Mouse (Mus musculus): Measurements from ENCODE around the gene Ccdc153. TPM values are rescaled to one million over a fixed set of nuclear protein-coding genes. Genes with fewer than 3 reads are reported as not detected.

Ccdc153 gene
- polyA plus RNA-seq, 1 experiment, result not detected

DNA sequence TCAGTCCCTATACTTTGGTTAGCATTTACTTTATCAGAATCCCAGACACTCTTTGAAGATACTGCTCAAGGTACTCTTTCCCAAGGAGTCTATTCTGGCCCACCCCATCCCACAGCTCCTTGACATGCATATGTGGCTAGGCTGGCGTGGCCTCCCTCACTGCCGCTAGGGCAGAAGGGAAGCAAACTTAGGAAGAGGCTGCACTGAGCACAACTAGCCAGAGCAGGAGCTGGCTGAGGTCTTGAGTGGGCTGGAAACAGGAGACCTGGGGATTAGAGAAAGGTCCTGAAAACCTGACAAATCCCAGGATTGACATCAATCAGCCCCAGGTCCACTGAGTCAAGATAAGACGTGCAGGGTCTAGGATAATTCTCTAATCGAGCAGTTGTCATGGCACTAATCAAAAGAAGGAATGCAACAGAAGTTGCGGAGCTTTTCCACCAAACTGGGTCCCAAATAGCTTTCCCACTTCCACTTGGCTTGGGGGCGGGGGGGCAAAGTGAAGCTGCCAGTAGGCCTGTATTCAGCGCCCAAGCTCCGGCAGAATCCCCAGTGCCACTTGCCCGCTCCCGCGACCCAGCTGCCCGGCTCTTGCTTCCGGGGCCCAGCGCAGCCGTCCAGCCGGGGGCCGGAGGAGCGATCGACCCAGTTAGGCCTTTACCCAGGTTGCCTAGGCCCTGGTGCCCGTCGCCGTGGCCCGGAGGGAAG, 27.0 kb downstream of the Ccdc153 start:
- H3K4me1 ChIP-seq (ENCODE audit: control insufficient read depth, insufficient read depth, low read length), result peaks cover 24% of the 10 kb centered on the region
- H3K4me3 ChIP-seq (ENCODE audit: insufficient read depth, low read depth, low read length), result peak overlapping the region; percentile 50
- TF ChIP-seq CTCF (IDR thresholded peaks at IDR 0.05; ENCODE audit: insufficient read depth, low read depth, low read length) (no peak), POLR2A (IDR thresholded peaks at IDR 0.05; ENCODE audit: insufficient read depth, low read depth, low read length) (no peak)
- peak overlapping the region; percentile 34 for H3K27ac ChIP-seq (ENCODE audit: insufficient read depth, low read depth, low read length)
- 13% methylated on average over 23 of the region's 23 CpGs for WGBS

DNA sequence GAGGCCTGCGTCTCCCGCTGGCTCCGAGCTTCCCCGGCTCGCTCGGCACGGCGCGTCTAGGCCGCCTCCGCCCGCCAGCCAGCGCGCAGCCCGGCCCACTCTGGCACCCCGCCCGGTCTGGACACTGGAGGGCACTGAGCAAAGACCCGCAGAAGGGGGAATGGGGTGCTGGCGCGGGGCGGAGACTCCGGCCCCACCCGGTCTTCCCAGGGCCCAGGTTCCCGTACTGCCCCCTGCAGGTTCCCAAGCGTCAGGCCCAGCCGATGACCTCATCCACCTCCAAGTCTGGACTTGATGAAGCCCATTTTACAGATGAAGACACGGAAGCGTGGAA, 27.5 kb downstream of the Ccdc153 start:
- peak; percentile 36; the same call in 1 of the 2 replicates for TF ChIP-seq POLR2A (IDR thresholded peaks at IDR 0.05; ENCODE audit: insufficient read depth, low read depth, low read length)
- TF ChIP-seq CTCF (IDR thresholded peaks at IDR 0.05; ENCODE audit: insufficient read depth, low read depth, low read length), result peak; percentile 65; the same call in 1 of the 2 replicates
- WGBS, result 4% methylated on average over 28 of the region's 28 CpGs
- H3K4me1 ChIP-seq (ENCODE audit: control insufficient read depth, insufficient read depth, low read length), result peaks cover 24% of the 10 kb centered on the region
- peak overlapping the region; percentile 34 for H3K27ac ChIP-seq (ENCODE audit: insufficient read depth, low read depth, low read length)
- peak overlapping the region; percentile 50 for H3K4me3 ChIP-seq (ENCODE audit: insufficient read depth, low read depth, low read length)

DNA sequence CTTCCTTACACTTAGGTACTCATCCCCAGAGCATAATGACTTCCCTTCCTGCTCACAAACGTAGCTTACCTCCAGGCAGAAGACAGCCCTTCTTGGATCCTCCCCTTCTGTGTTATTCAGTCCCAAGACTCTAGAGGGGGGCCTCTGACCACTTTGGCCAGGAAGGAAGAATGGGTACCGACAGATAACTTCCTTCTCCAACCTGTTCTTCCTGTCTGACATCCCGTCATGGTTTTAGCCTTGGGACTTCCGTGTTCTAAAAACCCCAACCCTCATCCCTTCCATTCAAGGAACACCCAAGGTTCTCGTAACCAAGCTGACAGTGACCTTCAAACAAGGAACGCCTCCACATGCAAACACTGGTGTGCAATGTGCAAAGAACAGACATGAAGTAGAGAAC, 28.0 kb downstream of the Ccdc153 start, which contains the start of gene Nlrx1:
Gene Nlrx1, minus strand, starts transcription at position 168 of the 400 bp plus-strand sequence.
- peaks cover 24% of the 10 kb centered on the region for H3K4me1 ChIP-seq (ENCODE audit: control insufficient read depth, insufficient read depth, low read length)
- 80% methylated on average over 6 of the region's 6 CpGs for WGBS
- H3K4me3 ChIP-seq (ENCODE audit: insufficient read depth, low read depth, low read length), result peak within 1 kb of the TSS; percentile 50
- H3K27ac ChIP-seq (ENCODE audit: insufficient read depth, low read depth, low read length), result peak within 1 kb of the TSS; percentile 34
- no peak for TF ChIP-seq POLR2A (IDR thresholded peaks at IDR 0.05; ENCODE audit: insufficient read depth, low read depth, low read length)

DNA sequence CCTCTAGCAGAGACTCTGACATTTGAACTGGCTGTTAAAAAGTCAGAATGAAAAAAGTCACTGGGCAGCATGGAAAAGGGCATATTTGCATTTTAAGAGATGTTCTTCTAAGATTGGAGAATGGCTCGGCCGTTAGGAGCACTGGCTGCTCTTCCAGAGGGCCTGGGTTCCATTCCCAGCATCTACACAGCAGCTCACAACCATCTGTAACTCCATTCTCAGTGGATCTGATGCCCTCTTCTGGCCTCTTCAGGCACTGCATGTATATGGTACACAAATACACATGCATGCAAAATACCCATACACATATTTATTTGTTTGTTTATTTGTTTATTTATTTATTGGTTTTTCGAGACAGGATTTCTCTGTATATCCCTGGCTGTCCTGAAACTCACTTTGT, 28.6 kb downstream of the Ccdc153 start:
- Histone ChIP-seq H3K4me1 (ENCODE audit: control insufficient read depth, insufficient read depth, low read length) (peaks cover 24% of the 10 kb centered on the region), H3K4me3 (ENCODE audit: insufficient read depth, low read depth, low read length) (no peak overlapping the region), H3K27ac (ENCODE audit: insufficient read depth, low read depth, low read length) (no peak overlapping the region)
- WGBS, result 87% methylated on average over 3 of the region's 3 CpGs
- no peak for TF ChIP-seq CTCF (IDR thresholded peaks at IDR 0.05; ENCODE audit: insufficient read depth, low read depth, low read length)

DNA sequence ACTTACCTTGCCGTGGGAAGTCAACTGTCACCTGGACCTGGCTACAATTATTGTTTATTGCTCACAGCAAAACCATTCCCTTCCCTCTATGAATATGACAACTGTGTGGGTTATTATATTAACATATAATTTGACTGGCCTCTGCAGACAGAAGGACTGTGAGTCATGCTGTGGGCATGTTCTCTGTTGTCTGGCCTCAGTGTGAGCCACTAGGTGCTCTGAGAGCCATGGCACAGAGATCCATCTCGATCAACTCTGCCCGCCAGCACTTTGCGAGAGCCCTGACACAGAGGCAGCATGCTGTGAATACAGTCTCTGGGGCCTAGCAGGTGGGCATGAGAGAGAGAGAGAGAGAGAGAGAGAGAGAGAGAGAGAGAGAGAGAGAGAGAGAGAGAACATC, 29.5 kb downstream of the Ccdc153 start:
- WGBS, result 88% methylated on average over 4 of the region's 4 CpGs

DNA sequence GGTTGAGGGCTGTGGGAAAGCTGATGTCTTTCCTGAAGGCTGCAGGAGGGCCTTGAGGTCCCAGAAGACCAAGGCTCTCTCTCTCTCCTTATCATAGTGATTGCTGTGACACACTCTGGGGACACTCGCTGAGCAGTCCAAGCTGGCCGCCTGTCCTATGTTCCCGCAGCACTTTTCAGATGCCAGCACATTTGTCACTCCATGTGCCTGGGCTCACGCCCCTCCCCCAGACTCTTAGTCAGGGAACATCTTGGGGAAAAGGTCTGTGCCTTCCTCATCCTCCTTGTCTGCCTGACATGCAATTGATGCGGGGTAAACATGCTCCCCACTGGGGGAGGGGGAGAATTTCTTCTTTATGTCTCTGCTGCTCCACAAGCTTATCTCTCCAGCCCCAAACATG, 42.7 kb downstream of the Ccdc153 start:
- H3K27ac ChIP-seq (ENCODE audit: insufficient read depth, low read depth, low read length), result no peak overlapping the region
- 75% methylated on average over 5 of the region's 5 CpGs for WGBS
- TF ChIP-seq CTCF (IDR thresholded peaks at IDR 0.05; ENCODE audit: insufficient read depth, low read depth, low read length) (no peak), POLR2A (IDR thresholded peaks at IDR 0.05; ENCODE audit: insufficient read depth, low read depth, low read length) (no peak)

More for the DNA sequence above, 29.5 kb downstream of the Ccdc153 start:
- Histone ChIP-seq H3K4me3 (ENCODE audit: insufficient read depth, low read depth, low read length) (no peak overlapping the region), H3K4me1 (ENCODE audit: control insufficient read depth, insufficient read depth, low read length) (peaks cover 17% of the 10 kb centered on the region), H3K27ac (ENCODE audit: insufficient read depth, low read depth, low read length) (no peak overlapping the region)
- TF ChIP-seq POLR2A (IDR thresholded peaks at IDR 0.05; ENCODE audit: insufficient read depth, low read depth, low read length) (no peak), CTCF (IDR thresholded peaks at IDR 0.05; ENCODE audit: insufficient read depth, low read depth, low read length) (no peak)

DNA sequence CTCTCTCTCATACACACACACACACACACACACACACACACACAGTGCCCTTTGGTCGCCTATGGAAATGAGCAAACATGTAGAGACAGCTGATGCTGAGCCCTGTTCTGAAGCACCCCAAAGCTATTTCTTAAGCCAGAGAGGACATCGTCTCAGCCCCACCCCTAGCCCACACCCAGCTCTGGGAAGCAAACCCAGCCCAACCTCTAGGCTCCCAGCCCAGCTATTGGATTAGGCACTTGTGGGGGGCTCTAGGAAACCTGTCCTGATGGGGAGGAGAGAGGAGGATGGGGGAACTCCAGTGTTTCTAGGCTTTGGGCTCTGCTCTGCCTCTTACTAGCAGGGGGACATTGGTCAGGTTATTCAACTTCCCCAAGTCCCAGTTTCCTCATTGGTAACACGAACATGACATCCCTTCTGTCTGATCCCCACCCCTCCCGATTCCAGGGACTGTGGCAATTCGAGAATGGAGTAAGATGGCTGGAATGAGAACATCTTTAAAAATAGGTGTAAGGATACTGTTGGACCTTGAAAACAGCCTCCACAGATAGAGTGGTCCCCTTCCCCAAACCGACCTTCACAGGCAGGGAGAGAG, 45.9 kb downstream of the Ccdc153 start:
- WGBS, result 15% methylated on average over 6 of the region's 6 CpGs
- H3K4me1 ChIP-seq (ENCODE audit: control insufficient read depth, insufficient read depth, low read length), result peaks cover 14% of the 10 kb centered on the region
- TF ChIP-seq POLR2A (IDR thresholded peaks at IDR 0.05; ENCODE audit: insufficient read depth, low read depth, low read length), result no peak
- no peak for TF ChIP-seq CTCF (IDR thresholded peaks at IDR 0.05; ENCODE audit: insufficient read depth, low read depth, low read length)

More for the DNA sequence above, 42.7 kb downstream of the Ccdc153 start:
- Histone ChIP-seq H3K4me3 (ENCODE audit: insufficient read depth, low read depth, low read length) (no peak overlapping the region), H3K4me1 (ENCODE audit: control insufficient read depth, insufficient read depth, low read length) (peaks cover 9% of the 10 kb centered on the region; the same call in 1 of the 2 replicates)

DNA sequence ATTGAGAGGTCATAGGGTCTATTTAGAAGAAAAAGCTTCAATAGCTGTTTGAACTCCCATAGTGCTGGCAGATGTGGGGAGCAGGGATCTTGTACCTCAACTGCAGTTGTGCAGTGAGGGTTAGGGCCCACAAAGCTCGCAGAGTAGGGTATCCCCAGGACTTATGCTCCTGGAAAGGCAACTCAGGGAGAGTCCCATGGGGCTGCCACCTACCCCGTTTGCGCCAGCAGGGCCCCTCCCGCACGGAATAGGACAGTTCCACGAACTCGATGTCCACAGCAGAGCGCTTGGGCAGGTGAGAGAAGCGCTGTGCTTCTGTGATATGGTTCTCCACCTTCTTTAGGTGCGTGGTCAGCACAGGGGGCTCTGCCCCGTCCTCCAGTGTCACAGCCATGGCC, 46.5 kb downstream of the Ccdc153 start:
- TF ChIP-seq CTCF (IDR thresholded peaks at IDR 0.05; ENCODE audit: insufficient read depth, low read depth, low read length), result no peak
- no peak for TF ChIP-seq POLR2A (IDR thresholded peaks at IDR 0.05; ENCODE audit: insufficient read depth, low read depth, low read length)
- Histone ChIP-seq H3K4me1 (ENCODE audit: control insufficient read depth, insufficient read depth, low read length) (peaks cover 14% of the 10 kb centered on the region), H3K4me3 (ENCODE audit: insufficient read depth, low read depth, low read length) (peak overlapping the region; percentile 93), H3K27ac (ENCODE audit: insufficient read depth, low read depth, low read length) (no peak overlapping the region)
- WGBS, result 8% methylated on average over 11 of the region's 11 CpGs

More for the DNA sequence above, 45.9 kb downstream of the Ccdc153 start:
- H3K4me3 ChIP-seq (ENCODE audit: insufficient read depth, low read depth, low read length), result 0 out of 2 replicates have a peak overlapping the region, but pooled peaks have one; percentile 10
- H3K27ac ChIP-seq (ENCODE audit: insufficient read depth, low read depth, low read length), result no peak overlapping the region

DNA sequence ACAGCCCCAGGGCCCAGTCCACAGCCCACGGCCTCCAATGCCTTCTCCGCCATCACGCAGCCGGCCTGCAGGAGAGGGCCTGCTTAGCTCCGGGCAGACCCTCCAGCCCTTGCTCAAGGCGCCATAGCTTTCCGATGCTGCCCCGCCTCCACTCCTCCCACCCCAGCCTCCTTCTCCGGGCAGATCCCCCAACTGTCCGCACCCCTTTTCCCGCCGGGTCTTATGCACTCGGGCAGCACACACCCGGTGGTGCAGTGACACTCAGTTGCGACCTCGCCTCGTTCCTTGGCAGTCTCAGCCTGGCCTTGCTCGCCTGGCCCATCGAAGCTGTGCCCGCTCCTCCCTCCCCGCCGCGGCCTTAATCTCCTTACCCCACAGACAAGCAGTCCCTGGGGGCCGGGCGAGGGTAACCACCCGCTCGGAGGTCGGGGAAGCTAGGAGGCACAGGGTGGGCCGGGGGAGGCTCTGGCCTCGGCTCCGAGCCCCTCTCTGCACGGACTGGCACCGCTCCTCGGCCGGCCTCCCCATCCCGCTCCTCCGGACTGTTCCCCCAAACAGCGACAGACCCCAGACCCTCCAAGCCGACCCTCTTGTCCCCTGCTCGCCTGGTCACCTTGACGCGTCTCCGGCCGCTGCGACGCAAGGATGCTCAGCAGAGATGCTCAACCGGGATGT, 47.1 kb downstream of the Ccdc153 start:
- Histone ChIP-seq H3K27ac (ENCODE audit: insufficient read depth, low read depth, low read length) (peak overlapping the region; percentile 57), H3K4me3 (ENCODE audit: insufficient read depth, low read depth, low read length) (peak overlapping the region; percentile 93), H3K4me1 (ENCODE audit: control insufficient read depth, insufficient read depth, low read length) (peaks cover 14% of the 10 kb centered on the region)
- TF ChIP-seq CTCF (IDR thresholded peaks at IDR 0.05; ENCODE audit: insufficient read depth, low read depth, low read length) (no peak), POLR2A (IDR thresholded peaks at IDR 0.05; ENCODE audit: insufficient read depth, low read depth, low read length) (no peak)
- WGBS, result 1% methylated on average over 46 of the region's 47 CpGs
